Mouse (Mus musculus) cerebellum, adult 11 months (tissue): ENCODE data around the gene Pyroxd1.
A peak's percentile ranks its signal among the peaks of the same experiment; 100 is the strongest.

Experiments
- DNase-seq: peaks from one replicate; pipeline ENCODE4 v3.0.0; 2022

The Pyroxd1 gene

DNA sequence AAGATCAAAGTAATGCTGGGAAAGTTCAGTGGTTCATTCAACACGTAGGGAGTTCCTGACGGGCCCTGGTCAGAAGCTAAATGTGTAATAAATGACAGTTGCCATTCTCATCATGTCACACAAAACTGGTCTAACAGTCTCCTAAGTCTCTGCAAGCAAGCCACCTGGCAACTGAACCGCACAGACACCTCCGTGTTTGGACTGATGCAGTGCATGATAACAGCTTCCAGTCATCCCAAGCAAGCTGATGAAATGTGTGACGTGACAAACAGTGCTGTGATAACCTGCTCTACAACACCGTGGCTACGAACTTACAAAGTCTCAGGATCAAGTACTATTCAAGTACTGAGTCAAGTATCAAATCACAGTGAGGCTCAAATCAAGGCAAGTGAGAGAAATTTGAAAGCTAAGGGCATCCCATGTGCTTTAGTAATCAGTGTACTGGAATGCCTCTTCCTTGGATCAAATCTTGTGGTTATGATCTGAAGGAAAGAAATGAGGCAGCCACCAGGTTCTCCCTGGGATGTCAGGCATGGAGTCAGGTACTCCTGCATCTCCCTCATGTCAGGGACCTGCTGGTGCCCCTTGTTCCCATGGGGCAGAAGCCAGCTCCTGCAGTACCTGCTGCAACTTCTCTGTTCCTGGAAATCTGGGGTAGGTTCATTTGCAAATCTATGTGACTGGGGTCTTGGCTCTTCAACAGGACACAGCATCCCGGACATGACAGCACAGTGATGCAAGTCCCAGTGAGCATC lies 33.3 kb downstream of the Pyroxd1 start:
- no peak for DNase-seq

DNA sequence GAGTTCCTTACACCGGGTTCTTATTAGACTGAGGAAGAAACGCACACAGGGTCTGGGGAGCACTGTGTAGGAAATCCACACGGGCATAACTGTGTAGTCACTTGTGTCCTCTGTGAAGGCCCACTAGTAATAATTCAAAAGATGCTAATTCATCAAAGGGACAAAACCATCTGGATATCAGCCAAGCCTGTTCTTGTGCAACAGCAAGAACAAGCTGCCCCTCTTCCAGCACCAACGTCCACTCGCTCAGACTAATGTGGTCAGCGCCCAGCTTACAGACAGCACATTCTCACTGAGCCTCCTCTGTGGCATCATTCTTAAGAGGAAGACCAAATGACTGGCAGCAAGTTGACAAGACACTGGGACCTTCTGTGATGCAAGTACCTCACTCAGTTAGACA lies 34.5 kb downstream of the Pyroxd1 start:
- DNase-seq = no peak

DNA sequence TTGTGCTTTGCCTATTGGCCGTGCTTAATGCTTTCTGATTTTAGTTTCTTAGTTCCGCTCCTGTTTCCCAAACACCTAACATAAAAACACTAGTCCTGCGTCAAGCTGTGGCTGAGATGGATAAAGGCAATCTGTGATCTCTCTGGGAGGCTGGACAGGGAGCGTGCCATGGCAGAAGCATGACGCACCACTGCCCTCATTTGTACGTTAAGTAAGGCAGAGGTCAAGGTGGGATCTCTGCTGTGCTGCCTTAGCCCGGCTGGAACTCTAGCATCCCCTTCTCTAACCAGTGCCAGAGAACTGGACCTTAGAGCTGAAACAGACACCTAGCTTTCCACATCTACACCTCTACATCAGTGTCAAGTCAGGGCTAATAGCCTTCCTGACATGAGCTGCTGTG lies 36.2 kb downstream of the Pyroxd1 start:
- DNase-seq = no peak

DNA sequence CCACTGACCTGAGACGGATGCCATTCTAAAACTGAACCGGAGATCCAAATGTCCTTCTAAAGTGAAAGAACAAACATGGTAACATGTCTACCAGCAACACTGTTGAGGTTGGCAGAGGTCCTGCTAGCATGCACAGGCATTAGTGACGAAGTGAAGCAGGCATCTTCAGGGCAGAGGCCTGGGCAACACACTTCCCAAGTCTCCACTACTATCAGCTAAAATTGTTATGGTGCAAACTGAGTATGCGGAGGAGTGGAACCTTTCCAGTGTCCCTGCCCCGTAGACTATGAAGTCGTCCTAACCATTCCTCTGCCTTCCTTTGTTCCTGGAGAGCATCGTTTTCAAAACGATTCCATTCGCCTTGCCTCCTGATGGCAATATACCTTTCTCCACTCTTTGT lies 39.1 kb downstream of the Pyroxd1 start:
- no peak for DNase-seq

- DNase-seq = no peak
These were observed 41.0 kb downstream of the Pyroxd1 start for GRCm38 (mm10) chr6:142386285-142387010.

GRCm38 (mm10) chr6:142387011-142387754 lies 41.7 kb downstream of the Pyroxd1 start, which contains the start of the genes Recql and Golt1b:
Gene Recql, minus strand, starts transcription at chr6:142387087.
Gene Golt1b, plus strand, starts transcription at chr6:142387221.
- peak; percentile 98 for DNase-seq

DNA sequence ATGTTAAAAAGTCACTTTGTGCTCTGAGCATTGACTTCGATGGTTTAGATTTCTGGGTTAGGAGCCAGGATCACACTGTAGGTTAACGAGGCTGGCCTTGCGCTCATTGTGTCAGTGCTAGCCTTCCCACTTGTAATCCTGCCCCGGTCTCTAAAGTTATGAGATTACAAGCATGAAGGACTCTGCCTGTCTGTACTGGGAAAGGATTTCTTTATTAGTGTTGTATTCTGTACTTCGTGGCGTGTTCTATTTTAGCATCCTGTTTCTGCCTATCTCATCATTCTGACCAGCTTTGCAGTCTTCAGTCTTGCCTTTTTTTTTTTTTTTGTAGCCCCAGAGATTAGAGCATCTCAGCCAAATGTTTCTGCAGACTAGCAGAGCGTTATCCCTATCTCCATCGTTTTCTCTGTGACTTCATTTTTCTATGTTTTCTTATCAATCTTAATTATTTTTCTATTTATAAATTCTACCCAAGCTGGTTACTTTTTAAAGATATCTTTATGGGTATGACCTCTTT lies 42.4 kb downstream of the Pyroxd1 start:
- DNase-seq = no peak

DNA sequence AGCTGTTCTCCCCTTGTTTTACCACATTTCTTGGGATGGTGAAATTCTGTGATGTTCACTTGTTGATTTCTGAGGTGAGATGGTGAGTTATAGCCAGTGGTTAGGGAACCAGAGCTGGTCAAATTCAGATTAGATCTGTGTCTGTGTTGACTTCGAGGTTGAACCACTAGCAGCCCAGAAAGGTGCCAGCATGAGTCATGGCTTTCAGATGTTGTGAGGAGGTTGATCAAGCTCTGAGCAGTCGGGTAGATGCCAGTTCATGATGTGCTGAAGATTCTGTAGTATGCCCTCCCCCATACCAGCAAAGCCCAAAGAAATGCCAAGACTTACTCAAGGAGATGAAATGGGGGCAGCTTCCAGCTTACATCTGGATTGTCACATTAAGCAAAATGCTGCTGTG lies 43.6 kb downstream of the Pyroxd1 start:
- DNase-seq = no peak

GRCm38 (mm10) chr6:142392312-142392711 lies 46.9 kb downstream of the Pyroxd1 start:
- no peak for DNase-seq

- no peak for DNase-seq
These were observed 49.2 kb downstream of the Pyroxd1 start for GRCm38 (mm10) chr6:142394669-142395068.

- no peak for DNase-seq
These were observed 50.3 kb downstream of the Pyroxd1 start for GRCm38 (mm10) chr6:142395756-142396155.

DNA sequence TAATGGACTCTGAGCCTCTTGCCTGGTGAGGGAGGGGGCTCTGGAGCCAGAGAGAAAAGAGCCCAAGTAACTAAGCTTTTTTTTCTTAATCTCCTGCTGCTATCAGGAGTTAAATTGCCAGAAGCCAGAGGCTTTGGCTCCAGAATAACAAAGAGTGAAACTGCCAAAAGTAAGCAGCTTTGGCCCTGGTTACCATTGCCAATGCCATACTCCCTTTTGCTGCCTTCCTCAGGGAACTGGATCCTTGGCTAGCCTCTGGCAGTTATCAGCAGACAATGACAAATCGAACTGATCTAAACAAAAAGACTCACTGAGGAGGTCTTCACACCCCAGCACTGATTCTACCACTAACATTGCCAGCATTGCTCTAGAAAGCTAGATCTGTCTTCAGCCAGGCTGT lies 65.7 kb downstream of the Pyroxd1 start:
- no peak for DNase-seq
